Mouse (Mus musculus): ENCODE measurements around the gene Syt6.
"Not testable (repeated sequence)": the region's sequence is repeated elsewhere in the genome, so short reads cannot be mapped to it uniquely, and the experiment has no call there.

Gene Syt6

GRCm38 (mm10) chr3:103601011-103601410 is 26.0 kb downstream of the Syt6 start:
- DNase-seq, result peak in 1 of 2 experiments; percentile 28

DNA sequence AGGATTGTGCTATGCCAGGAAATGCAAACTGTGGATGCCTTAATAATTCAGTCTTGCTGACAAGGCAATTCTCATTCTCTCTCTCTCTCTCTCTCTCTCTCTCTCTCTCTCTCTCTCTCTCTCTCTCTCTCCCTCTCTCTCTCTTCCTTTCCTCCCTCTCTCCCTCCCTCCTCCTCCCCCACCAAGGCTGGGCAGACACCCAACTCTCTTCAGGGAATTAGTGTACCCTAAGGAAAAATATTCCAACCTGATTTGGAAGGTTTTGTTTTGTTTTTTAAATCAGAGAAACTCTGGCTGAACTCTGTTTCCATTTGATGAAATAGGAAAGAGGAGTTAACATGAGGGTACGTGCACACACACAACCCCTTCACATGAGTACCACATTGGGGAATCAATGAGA is 26.5 kb downstream of the Syt6 start:
- peak in 1 of 2 experiments; percentile 40 for DNase-seq

DNA sequence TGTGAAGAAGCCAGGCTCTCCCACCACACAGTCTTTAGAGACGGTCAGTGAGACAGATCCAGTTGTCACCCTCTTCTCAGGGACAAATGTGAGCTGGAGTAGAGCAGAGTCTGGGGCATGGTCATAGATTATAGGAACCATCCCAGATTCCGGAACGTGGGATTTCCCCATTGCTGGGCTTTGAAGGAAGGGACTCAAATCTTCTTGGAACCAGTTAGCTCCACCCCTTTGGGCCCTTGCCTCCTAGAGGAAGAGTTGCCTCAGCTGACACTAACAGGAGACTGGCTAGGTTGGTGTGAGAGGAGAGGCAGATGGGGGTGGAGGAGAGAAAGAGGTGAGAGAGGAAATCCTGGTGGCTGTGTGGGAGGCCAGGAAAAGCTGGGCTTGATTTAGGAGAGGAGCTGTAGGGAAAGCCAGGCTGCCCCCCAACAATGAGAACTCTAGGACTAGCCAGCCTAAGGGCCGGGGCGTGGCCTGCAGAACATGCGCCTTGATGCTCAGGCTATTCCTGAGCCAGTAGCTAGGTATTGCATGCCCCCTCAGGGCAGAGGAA is 31.1 kb downstream of the Syt6 start:
- DNase-seq, result no peak

DNA sequence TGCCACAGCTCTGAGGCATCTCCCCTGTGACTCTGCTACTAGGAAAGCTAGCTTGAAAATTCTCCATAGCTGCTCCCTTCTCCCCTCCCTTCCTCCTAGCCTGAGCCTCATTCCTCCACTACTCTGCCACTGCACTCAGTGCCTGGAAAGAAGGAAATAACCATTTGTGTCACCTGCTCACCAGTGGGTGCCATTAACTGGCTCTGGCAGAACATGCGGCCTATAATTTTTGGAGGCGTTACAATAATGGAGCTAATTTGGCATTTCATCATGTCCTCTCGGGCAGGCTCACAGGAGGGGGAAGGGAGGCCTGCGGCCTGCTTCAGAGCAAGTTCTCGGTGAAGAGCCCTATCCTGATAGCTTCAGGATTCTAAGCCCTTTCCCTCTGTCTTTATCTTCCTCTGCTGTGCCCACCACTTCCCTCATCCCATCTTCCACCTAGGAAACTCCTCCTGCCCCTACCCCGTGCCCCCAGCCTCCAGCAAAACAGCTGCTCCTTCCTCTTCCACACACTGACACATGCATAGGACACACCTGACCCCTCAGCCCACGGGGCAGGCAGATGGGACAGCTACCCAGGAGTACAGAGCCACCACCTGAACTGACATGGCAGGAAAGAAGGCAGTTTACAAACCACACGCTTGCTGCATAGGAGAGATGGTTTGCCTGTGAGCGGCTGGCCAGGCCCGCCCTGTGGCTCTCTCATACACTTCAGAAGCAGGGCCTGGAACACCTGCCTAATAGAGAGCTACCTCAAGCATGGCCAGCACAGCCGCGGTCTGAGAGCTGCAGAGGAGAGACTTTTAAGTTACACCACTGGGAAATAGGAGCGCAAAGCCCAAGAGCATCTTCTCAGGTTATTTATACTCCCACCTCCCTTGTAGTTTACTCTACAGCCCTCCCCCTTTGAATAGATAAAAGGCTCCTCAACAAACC is 31.9 kb downstream of the Syt6 start:
- DNase-seq, result peak; percentile 59 to 63

DNA sequence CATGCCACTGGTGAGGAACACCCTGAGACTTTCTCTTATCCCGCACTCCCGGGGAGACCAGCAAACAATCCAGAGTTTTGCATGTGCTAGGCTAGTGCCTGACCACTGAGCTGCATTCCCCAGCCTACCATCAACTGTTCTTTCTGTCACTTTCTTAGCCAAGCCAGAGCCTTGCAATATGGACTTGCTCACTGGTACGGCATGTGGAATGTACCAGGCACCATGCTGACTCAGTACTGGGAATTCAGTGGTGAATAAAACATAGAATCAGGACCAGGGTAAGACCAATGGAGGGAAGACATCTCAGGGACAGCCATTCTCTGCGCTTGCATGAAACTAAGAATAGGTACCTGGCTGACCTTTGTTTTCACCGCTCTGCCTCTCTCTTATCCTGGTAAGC is 35.2 kb downstream of the Syt6 start:
- no peak for DNase-seq

DNA sequence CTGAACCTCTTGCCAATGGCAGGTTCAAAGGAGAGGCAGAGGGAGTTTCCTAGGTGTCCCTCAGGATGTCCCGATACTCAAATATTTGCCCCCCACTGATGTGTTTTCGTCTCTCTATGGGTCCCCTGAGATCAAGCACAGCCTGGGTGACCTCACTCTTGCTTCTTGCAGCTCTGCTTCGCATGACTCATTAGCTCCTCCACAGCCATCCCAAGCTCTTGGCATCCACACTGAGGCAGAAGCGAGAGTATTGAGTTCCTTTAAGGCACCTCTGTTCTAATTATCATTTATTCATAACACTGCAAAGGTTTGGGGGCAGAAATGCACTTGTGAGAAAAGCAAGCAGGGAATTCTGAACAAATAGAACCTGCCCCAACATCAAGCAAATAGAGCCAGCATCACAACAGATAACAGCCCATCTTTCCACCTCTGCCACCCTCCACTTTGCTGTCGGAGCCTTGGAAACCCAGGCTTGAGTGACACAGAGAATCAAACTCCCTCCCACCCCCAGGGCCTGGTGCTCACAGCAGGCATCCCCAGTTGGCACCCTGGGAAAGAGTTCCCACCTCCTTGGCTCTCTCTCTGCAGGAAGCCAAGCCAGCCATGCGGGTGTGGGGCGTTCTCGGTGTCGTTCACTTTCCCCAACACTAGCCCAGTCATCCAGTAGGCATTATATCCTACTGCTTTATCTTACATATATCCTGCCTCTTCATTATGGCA is 37.8 kb downstream of the Syt6 start:
- no peak for DNase-seq

- no peak for DNase-seq
These were observed 40.6 kb downstream of the Syt6 start for GRCm38 (mm10) chr3:103615621-103616020.

GRCm38 (mm10) chr3:103616981-103617380 is 42.0 kb downstream of the Syt6 start:
- DNase-seq, result peak; percentile 41 to 42

DNA sequence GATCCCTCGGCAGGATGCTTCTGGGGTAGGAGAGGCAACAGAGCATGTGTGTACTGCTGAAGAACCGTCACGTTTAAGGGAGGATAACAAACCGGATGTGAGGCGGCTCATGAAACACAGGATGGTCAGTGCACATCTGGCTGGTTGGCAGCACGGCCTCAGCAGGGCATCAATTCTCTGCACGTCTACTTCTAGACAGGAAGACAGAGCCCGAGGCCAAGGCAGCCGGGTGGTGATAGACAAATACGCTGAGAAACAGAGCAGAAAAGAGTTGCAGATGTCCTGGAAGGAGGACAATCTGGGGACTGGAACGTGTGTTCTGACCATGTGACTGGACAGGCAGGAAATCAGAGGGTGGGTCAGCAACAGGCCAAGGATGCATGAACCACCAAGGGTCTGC is 45.1 kb downstream of the Syt6 start:
- DNase-seq, result no peak

- DNase-seq, result peak; percentile 80 to 84
These were observed 49.0 kb downstream of the Syt6 start for GRCm38 (mm10) chr3:103623893-103624470.

- DNase-seq, result peak; percentile 88 to 89
These were observed 49.6 kb downstream of the Syt6 start for GRCm38 (mm10) chr3:103624591-103625051.

DNA sequence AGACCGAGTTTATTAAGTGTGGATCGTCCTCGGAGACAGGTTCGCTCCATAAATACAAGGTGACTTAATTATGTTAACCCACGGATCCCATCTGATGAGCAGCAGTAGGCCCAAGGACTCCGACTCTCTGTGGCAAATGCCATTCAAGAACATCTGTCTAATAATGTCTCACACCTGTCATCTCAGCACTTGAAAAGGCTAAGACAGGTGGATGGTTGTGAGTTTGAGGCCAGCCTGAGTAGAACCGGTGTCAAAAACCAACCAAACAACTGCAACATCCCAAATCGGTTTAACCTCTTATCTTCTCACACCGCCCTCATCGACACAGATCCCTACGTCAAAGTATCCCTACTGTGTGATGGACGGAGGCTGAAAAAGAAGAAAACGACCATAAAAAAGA is 50.1 kb downstream of the Syt6 start:
- no peak for DNase-seq

- no peak for DNase-seq
These were observed 51.5 kb downstream of the Syt6 start for GRCm38 (mm10) chr3:103626481-103626880.

- DNase-seq, result no peak
These were observed 52.6 kb downstream of the Syt6 start for GRCm38 (mm10) chr3:103627661-103628060.

- DNase-seq, result no peak
These were observed 58.1 kb downstream of the Syt6 start for GRCm38 (mm10) chr3:103633124-103633523.

GRCm38 (mm10) chr3:103633831-103634230 is 58.8 kb downstream of the Syt6 start:
- DNase-seq, result no peak

DNA sequence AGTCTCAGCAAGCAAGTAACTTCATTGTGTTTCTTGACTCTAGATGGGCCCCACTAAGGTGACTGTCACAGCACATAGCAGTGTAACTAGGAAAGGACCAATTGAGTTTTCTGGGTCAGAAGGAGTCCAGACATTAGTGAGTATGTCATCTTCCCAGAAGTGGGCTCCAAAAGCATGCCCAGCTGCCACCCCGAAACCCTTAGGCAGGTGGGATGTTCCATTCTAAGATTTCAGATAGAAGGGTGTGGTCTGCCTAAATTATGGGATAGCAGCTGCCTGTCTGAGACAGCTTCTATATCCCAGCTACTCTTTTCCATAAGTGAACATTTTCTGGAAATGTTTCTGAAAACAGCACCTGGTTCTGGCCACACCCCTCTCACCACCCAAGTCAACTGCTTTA is 59.2 kb downstream of the Syt6 start:
- DNase-seq, result no peak

- DNase-seq, result no peak
These were observed 62.6 kb downstream of the Syt6 start for GRCm38 (mm10) chr3:103637641-103638040.

- peak; percentile 39 to 41 for DNase-seq
These were observed 65.3 kb downstream of the Syt6 start for GRCm38 (mm10) chr3:103640226-103640803.

DNA sequence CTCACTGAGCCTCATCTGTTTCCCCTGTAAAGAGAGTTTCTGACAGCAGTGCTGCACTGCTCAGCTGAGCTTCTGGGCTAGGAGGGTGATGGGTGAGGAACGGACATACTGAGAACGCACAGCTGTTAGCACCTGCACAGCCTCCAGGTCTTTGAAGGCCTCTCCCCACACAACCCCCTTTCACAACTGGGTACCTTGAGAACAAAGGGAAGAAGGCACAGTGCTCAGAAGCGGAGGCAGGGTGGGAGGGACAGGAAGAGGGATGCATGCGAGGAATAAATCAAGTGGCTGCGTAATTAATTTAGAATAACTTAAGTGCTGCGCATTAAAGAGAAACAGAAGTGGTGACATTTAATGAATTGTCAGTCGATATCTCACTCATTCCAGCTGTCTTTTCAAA is 66.3 kb downstream of the Syt6 start:
- DNase-seq, result no peak

GRCm38 (mm10) chr3:103645968-103646367 is 70.9 kb downstream of the Syt6 start, which contains the start of gene Atg4a-ps:
Gene Atg4a-ps (minus strand): TSS chr3:103646068.
- DNase-seq, result not testable (repeated sequence)

DNA sequence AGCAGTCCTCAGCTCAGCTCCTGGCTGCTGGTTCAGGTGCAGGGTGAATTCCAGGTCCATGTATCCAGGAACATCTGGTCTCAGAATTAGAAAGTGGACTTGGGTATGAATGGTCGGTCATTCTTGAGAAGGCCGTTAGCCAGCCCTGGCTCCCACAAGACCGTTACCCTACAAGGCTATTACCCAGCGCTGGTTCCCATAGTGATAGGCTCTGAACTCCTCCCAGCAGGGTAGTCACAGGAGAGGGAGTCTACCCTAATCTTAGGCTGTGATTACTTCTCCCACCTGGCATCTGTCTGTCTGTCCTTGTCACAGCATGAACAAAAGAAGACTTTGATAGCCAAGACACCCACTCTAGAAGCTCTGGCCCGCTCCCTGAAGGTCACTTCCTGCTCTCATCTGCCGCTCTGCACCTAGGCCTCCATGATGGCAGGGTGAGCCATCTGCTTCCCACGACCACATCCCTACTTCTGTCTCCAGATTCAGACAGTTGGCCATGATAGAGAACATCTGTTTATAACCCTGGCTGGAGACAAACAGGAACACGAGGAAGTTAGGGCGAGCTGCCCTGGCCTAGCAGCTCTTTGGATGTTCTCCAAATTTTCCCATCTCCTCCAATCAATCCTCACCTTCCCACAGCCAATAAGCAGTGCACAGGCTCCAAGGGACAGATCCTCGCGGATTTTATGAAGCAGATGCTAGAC is 72.3 kb downstream of the Syt6 start:
- peak; percentile 42 to 55 for DNase-seq
